Mouse (Mus musculus): ENCODE measurements around the gene Add3. TPM values are rescaled to one million over a fixed set of nuclear protein-coding genes. Genes with fewer than 3 reads are reported as not detected.

Gene Add3
- polyA plus RNA-seq, 1 experiment from 2014 or later: 66.5 TPM

DNA sequence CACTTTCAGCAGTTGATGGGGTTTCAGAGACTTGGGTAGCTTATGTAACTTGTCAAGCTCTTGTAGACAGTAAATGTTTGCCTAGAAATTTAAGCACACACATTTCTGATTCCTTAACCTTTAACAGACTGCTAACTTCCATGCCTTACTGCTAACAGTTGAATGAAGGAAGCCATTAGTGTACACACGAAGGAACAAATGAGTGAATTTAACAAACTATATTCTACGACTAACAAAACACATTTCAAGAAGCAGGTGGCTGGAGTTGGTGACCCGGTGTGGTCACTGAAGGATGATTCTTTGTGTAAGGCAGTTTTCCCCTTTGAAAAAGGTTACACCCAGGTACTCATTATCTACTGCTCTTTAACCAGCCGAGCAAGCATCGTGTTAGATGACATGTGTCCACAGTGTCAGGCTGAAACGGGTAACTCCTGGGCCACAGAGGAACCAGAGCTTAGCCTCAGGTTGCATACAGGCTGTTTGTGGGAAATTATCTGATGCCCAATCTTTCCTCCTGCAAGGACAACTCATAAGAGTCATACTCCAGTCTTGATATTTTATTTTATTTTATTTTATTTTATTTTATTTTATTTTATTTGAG, 17.5 kb upstream of the Add3 start:
- no peaks in the 10 kb centered on the region for H3K36me3 ChIP-seq (ENCODE audit: insufficient read depth, low read length)
- H3K27ac ChIP-seq: no peak overlapping the region
- H3K9me3 ChIP-seq (replicated peaks; ENCODE audit: low read length): no peaks in the 10 kb centered on the region
- H3K9ac ChIP-seq (ENCODE audit: low read depth, low read length): no peak overlapping the region
- H3K27me3 ChIP-seq (ENCODE audit: insufficient read depth, low read length): no peaks in the 10 kb centered on the region
- ATAC-seq (replicated peaks; ENCODE audit: low FRiP score, low read depth) (no peak), DNase-seq (ENCODE audit: low spot score) (no peak)
- WGBS: 49% methylated on average over 6 of the region's 6 CpGs
- peaks cover 4% of the 10 kb centered on the region; the same call in 1 of the 2 replicates for H3K4me1 ChIP-seq (replicated peaks; ENCODE audit: insufficient read depth, low read length)
- H3K4me2 ChIP-seq (ENCODE audit: low read length): no peak overlapping the region
- no peak overlapping the region for H3K4me3 ChIP-seq (replicated peaks; ENCODE audit: low read depth, low read length)
- TF ChIP-seq CTCF (IDR thresholded peaks at IDR 0.05; ENCODE audit: low read depth): no peak

DNA sequence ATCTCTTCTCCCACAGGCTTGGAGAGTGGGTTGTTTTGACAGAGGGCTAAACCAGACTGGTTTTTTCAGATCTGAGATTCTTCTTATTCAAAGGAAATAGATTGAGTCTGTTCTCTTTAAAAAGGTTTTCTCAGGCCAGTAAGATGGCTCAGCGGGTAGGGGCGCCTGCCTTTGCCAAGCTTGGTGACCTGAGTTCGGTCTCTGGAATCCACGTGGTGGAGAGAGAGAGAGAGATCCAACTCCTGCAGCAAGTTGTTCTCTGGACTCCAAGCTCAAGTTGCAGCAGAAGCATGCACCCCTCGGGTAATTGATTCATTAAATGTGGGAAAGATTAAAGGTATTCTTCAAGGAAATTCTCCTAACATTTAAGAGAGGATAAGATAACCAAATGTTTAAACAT, 16.9 kb upstream of the Add3 start:
- Histone ChIP-seq H3K9me3 (replicated peaks; ENCODE audit: low read length) (no peaks in the 10 kb centered on the region), H3K27ac (no peak overlapping the region), H3K4me1 (replicated peaks; ENCODE audit: insufficient read depth, low read length) (peaks cover 5% of the 10 kb centered on the region), H3K36me3 (ENCODE audit: insufficient read depth, low read length) (no peaks in the 10 kb centered on the region), H3K4me3 (replicated peaks; ENCODE audit: low read depth, low read length) (no peak overlapping the region), H3K27me3 (ENCODE audit: insufficient read depth, low read length) (no peaks in the 10 kb centered on the region), H3K4me2 (ENCODE audit: low read length) (no peak overlapping the region), H3K9ac (ENCODE audit: low read depth, low read length) (no peak overlapping the region)
- 41% methylated on average over 5 of the region's 5 CpGs for WGBS
- ATAC-seq (replicated peaks; ENCODE audit: low FRiP score, low read depth) (no peak), DNase-seq (ENCODE audit: low spot score) (no peak)
- no peak for TF ChIP-seq CTCF (IDR thresholded peaks at IDR 0.05; ENCODE audit: low read depth)

DNA sequence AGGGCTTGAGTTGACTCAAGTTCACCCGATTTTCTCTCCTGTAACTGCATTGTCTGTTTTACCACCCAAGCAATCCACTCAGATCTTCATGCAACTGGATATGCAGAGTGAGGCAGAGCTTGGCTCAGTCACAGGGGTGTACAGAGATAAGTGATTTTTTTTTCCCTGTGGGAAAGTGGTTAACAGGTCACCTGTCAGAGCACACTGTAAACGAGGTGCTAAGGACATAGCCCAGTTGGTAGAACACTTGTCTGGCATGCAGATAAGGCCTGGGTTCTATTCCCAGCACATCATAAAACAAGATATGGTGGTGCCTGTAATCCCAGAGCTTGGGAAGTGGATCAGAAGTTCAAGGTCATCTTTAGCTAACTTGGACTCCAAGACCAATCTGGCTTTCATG, 14.6 kb upstream of the Add3 start:
- no peak overlapping the region for H3K9ac ChIP-seq (ENCODE audit: low read depth, low read length)
- H3K4me1 ChIP-seq (replicated peaks; ENCODE audit: insufficient read depth, low read length): peaks cover 12% of the 10 kb centered on the region
- H3K27ac ChIP-seq: no peak overlapping the region
- WGBS: 79% methylated on average over 2 of the region's 2 CpGs
- H3K4me3 ChIP-seq (replicated peaks; ENCODE audit: low read depth, low read length): no peak overlapping the region
- ATAC-seq (replicated peaks; ENCODE audit: low FRiP score, low read depth) (no peak), DNase-seq (ENCODE audit: low spot score) (no peak)
- H3K27me3 ChIP-seq (ENCODE audit: insufficient read depth, low read length): no peaks in the 10 kb centered on the region
- no peak for TF ChIP-seq CTCF (IDR thresholded peaks at IDR 0.05; ENCODE audit: low read depth)
- no peaks in the 10 kb centered on the region for H3K9me3 ChIP-seq (replicated peaks; ENCODE audit: low read length)
- H3K4me2 ChIP-seq (ENCODE audit: low read length): no peak overlapping the region
- H3K36me3 ChIP-seq (ENCODE audit: insufficient read depth, low read length): no peaks in the 10 kb centered on the region

DNA sequence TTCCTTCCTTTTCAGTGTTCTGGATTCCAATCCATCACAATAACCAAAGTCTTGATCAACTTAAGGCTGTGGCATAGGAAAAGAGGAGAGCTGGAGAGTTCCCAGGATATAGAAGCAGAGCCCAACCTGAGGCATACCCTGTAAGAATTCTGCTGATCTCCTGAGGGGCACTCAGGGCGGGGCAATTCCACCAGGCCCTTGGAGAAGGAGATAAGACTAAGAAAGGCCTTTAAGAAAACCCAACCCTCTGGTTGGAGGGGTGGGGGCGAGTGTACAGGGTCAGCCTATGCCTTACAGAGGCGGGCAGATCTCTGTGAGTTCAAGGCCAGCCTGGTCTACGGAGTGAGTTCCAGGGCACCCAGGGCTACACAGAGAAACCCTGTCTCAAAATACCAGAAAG, 13.7 kb upstream of the Add3 start:
- Histone ChIP-seq H3K27me3 (ENCODE audit: insufficient read depth, low read length) (no peaks in the 10 kb centered on the region), H3K4me3 (replicated peaks; ENCODE audit: low read depth, low read length) (no peak overlapping the region), H3K4me2 (ENCODE audit: low read length) (no peak overlapping the region), H3K36me3 (ENCODE audit: insufficient read depth, low read length) (no peaks in the 10 kb centered on the region), H3K9me3 (replicated peaks; ENCODE audit: low read length) (no peaks in the 10 kb centered on the region), H3K27ac (no peak overlapping the region), H3K4me1 (replicated peaks; ENCODE audit: insufficient read depth, low read length) (peaks cover 12% of the 10 kb centered on the region), H3K9ac (ENCODE audit: low read depth, low read length) (no peak overlapping the region)
- DNase-seq (ENCODE audit: low spot score) (no peak), ATAC-seq (replicated peaks; ENCODE audit: low FRiP score, low read depth) (no peak)
- WGBS: 96% methylated on average over 4 of the region's 4 CpGs
- no peak for TF ChIP-seq CTCF (IDR thresholded peaks at IDR 0.05; ENCODE audit: low read depth)

DNA sequence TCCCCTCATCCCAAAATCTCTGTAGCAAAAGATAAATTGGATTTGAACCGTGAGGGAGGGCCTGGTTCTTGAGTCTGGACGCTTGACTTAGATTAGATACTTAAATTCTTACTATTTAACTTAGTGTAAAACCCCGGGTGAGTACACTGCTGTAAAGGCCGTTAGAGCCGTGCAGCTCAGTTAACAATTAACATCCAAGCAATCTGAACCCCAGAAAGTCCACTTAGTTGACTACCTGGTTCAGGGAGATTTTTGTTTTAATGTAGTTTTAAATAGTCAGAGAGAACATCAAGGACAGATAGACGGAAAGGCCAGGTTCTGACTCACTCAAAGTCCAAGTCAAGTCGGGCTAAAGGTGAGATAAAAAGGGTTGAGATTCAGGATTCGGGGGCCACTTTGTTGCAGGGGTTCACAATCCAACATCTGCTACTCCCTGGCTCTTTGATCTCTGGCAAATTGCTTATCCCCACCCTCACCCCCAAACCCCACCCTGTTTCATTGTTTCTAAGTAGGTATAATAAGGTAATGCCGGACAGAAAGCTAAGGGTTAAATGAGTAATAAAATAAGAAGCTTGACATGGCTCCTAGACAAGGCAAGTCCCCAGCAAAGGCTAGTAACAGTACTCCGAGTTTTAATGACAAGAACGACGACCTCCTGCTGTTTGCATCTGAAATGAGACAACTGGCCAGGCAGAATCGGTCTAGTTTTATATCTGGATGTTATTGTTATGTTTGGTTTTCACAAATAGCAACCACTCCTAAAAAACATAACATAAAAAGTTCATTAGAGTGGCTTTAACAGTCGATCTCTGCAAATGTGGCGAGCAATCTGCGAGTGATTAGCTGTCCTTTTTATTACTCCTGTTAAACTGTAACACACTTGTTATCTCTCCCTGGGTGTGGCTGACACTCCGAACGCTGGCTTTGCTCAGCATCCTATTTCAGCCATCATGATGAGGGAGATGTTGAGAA, 12.6 kb upstream of the Add3 start:
- H3K36me3 ChIP-seq (ENCODE audit: insufficient read depth, low read length): no peaks in the 10 kb centered on the region
- H3K9ac ChIP-seq (ENCODE audit: low read depth, low read length): no peak overlapping the region
- no peak overlapping the region for H3K4me3 ChIP-seq (replicated peaks; ENCODE audit: low read depth, low read length)
- no peak for TF ChIP-seq CTCF (IDR thresholded peaks at IDR 0.05; ENCODE audit: low read depth)
- H3K4me2 ChIP-seq (ENCODE audit: low read length): no peak overlapping the region
- ATAC-seq (replicated peaks; ENCODE audit: low FRiP score, low read depth) (no peak), DNase-seq (ENCODE audit: low spot score) (peak; percentile 79)
- no peaks in the 10 kb centered on the region for H3K9me3 ChIP-seq (replicated peaks; ENCODE audit: low read length)
- H3K27me3 ChIP-seq (ENCODE audit: insufficient read depth, low read length): no peaks in the 10 kb centered on the region
- H3K27ac ChIP-seq: peak overlapping the region; percentile 56
- WGBS: 20% methylated on average over 18 of the region's 18 CpGs
- H3K4me1 ChIP-seq (replicated peaks; ENCODE audit: insufficient read depth, low read length): peaks cover 12% of the 10 kb centered on the region

DNA sequence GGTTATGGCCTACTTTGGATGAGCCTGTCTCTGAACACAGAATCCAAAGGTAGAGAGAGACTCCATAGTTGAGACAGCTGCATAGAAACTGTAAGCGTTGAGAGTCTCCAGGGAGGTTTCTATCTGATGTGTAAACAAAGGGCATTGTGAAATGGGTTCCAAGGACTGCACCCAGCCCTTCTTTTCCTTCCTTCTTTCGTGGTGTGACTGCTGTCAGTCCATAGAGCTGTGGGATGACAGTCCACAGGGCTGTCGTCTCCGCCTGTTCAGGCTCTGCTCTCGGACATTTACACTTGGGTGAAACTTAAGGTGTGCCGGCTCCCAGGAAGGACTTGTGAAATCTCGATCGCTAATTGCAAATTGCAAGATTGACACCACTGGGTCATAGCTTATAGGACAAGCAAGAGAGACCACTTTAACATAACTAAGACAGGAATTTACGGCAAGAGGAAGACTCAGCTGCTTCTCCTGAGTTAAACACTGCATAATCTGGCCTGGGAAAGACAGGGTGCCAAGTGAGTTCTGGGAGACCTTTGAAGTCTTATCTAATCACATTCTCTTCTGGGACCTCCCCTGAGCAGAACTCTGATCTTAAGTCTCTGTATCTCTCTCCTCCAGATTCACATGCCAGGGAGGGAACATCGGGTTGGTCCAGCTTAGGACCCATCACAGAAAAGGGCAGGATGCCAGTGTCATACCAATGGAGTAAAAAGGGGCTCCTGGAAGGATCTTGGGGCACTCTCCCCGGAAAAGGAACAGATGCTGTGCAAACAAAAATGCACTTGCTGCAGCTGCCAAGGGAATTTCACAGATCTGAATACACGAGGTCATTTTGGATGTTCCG, 11.5 kb upstream of the Add3 start:
- ATAC-seq (replicated peaks; ENCODE audit: low FRiP score, low read depth) (no peak), DNase-seq (ENCODE audit: low spot score) (no peak)
- Histone ChIP-seq H3K9ac (ENCODE audit: low read depth, low read length) (no peak overlapping the region), H3K4me2 (ENCODE audit: low read length) (no peak overlapping the region), H3K27me3 (ENCODE audit: insufficient read depth, low read length) (no peaks in the 10 kb centered on the region), H3K4me3 (replicated peaks; ENCODE audit: low read depth, low read length) (no peak overlapping the region), H3K4me1 (replicated peaks; ENCODE audit: insufficient read depth, low read length) (peaks cover 12% of the 10 kb centered on the region), H3K36me3 (ENCODE audit: insufficient read depth, low read length) (no peaks in the 10 kb centered on the region), H3K27ac (peak overlapping the region; percentile 56), H3K9me3 (replicated peaks; ENCODE audit: low read length) (no peaks in the 10 kb centered on the region)
- TF ChIP-seq CTCF (IDR thresholded peaks at IDR 0.05; ENCODE audit: low read depth): no peak
- WGBS: 41% methylated on average over 13 of the region's 13 CpGs
